Mouse (Mus musculus): Measurements from ENCODE around the gene Tapbp. TPM values are rescaled to one million over a fixed set of nuclear protein-coding genes. Genes with fewer than 3 reads are reported as not detected.

The Tapbp gene
- polyA plus RNA-seq, 1 experiment from 2014 or later, result 26.6 TPM

DNA sequence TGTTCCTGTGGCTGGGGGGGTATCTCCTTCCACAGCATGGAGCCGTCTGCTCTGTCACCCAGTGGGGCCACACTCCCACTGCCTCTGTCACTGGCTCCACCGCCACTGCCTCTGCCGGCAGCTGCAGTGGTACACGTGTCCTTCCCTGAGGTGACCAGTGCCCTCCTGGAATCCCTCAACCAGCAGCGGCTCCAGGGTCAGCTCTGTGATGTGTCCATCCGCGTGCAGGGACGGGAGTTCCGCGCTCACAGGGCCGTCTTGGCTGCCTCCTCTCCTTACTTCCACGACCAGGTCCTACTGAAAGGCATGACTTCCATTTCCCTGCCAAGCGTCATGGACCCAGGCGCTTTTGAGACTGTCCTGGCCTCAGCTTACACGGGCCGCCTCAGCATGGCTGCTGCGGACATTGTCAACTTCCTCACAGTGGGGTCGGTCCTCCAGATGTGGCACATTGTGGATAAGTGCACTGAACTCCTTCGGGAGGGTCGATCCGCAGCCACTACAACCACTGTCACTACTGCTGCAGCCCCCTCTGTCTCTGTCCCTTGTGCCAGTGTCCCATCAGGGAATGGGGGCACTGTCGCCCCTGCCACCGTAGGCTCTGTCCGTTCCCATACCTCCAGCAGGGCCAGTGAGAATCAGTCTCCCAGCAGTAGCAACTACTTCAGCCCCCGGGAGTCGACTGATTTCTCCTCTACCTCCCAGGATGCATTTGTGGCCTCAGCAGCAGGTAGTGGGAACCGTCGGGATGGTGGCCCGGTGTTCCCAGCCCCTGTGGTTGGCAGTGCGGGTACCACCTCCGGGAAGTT lies 1.4 kb downstream of the Tapbp start:
- ATAC-seq (ENCODE audit: insufficient number of reproducible peaks, insufficient read depth, low FRiP score, low TSS enrichment, low read depth), result no peak
- peak overlapping the region; percentile 81; the same call in 1 of the 2 replicates for H3K27ac ChIP-seq
- H3K4me2 ChIP-seq, result peak overlapping the region; percentile 66
- peak overlapping the region; percentile 64 for H3K9ac ChIP-seq
- WGBS, result 77% methylated on average over 31 of the region's 31 CpGs
- H3K36me3 ChIP-seq, result peaks cover 43% of the 10 kb centered on the region
- peaks cover 52% of the 10 kb centered on the region for H3K4me1 ChIP-seq
- H3K9me3 ChIP-seq, result no peaks in the 10 kb centered on the region
- no peaks in the 10 kb centered on the region for H3K27me3 ChIP-seq
- peak overlapping the region; percentile 53 for H3K4me3 ChIP-seq

DNA sequence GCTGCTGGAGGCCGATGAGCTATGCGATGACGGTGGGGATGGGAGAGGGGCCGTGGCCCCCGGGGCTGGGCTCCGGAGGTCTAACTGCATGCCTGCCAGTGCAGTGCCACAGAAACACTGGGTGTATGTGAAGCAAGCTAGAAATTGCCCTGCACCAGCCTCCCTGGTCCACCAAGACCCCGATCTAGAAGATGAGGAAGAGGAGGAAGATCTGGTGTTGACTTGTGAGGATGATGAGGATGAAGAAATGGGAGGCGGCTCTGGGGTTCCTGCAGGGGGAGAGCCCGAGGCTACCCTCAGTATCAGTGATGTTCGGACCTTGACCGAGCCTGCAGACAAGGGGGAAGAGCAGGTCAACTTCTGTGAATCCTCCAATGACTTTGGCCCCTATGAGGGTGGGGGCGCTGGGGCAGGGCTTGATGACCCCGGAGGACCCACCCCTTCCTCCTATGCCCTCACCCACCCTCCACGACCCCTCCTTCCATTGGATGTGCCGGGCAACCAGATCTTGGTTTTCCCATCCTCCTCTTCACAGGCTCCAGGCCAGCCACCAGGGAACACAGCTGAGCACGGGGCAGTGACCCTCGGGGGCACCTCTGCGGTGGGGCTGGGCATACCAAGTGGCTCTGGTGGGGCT lies 2.1 kb downstream of the Tapbp start:
- peaks cover 37% of the 10 kb centered on the region for H3K36me3 ChIP-seq
- WGBS, result 85% methylated on average over 18 of the region's 18 CpGs
- peak overlapping the region; percentile 9; the same call in 1 of the 2 replicates for H3K4me3 ChIP-seq

DNA sequence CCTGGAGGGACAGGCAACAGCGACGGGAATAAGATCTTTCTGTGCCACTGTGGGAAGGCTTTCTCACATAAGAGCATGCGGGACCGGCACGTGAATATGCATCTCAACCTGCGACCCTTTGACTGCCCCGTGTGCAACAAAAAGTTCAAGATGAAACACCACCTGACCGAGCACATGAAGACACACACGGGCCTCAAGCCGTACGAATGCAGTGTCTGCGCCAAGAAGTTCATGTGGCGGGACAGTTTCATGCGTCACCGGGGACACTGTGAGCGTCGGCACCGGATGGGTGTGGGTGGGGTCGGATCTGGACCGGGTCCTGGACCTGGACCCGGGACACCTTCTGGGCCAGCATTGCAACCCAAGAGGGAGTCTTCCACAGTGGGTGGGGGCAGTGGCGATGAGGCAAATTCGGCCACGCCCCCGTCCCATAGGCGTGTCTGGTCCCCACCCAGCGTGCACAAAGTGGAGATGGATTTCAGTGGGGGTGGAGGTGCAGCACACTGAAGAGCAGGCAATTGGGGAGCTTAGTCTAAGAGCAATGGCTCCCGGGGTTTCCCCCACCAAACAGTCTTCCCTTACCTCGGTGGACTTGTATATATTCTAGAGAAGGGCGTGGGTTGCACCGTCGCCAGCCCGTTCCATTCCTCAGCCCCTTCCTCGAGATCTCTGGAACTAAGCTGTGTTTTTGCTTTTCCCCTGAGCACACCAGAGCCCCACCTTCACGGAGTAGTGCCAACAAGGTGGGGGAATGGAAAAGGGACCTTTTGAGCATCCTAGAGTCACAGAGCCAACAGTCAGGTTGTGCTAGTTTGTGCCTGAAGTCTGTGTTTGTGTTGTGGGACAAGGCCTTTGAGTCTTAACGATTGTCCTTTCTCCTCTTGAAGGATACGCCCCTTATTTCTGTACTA lies 2.8 kb downstream of the Tapbp start:
- H3K27ac ChIP-seq, result no peak overlapping the region
- no peak for ATAC-seq (ENCODE audit: insufficient number of reproducible peaks, insufficient read depth, low FRiP score, low TSS enrichment, low read depth)
- H3K9ac ChIP-seq, result no peak overlapping the region
- WGBS, result 61% methylated on average over 37 of the region's 37 CpGs
- H3K36me3 ChIP-seq, result peaks cover 30% of the 10 kb centered on the region
- peaks cover 48% of the 10 kb centered on the region for H3K4me1 ChIP-seq
- H3K27me3 ChIP-seq, result no peaks in the 10 kb centered on the region
- H3K4me2 ChIP-seq, result peak overlapping the region; percentile 99
- peak overlapping the region; percentile 68 for H3K4me3 ChIP-seq
- H3K9me3 ChIP-seq, result no peaks in the 10 kb centered on the region

More for the DNA sequence above, 2.1 kb downstream of the Tapbp start:
- H3K27me3 ChIP-seq, result no peaks in the 10 kb centered on the region
- H3K4me1 ChIP-seq, result peaks cover 48% of the 10 kb centered on the region
- H3K9me3 ChIP-seq, result no peaks in the 10 kb centered on the region
- H3K4me2 ChIP-seq, result peak overlapping the region; percentile 99; the same call in 1 of the 2 replicates
- no peak overlapping the region for H3K9ac ChIP-seq
- H3K27ac ChIP-seq, result no peak overlapping the region
- ATAC-seq (ENCODE audit: insufficient number of reproducible peaks, insufficient read depth, low FRiP score, low TSS enrichment, low read depth), result no peak

DNA sequence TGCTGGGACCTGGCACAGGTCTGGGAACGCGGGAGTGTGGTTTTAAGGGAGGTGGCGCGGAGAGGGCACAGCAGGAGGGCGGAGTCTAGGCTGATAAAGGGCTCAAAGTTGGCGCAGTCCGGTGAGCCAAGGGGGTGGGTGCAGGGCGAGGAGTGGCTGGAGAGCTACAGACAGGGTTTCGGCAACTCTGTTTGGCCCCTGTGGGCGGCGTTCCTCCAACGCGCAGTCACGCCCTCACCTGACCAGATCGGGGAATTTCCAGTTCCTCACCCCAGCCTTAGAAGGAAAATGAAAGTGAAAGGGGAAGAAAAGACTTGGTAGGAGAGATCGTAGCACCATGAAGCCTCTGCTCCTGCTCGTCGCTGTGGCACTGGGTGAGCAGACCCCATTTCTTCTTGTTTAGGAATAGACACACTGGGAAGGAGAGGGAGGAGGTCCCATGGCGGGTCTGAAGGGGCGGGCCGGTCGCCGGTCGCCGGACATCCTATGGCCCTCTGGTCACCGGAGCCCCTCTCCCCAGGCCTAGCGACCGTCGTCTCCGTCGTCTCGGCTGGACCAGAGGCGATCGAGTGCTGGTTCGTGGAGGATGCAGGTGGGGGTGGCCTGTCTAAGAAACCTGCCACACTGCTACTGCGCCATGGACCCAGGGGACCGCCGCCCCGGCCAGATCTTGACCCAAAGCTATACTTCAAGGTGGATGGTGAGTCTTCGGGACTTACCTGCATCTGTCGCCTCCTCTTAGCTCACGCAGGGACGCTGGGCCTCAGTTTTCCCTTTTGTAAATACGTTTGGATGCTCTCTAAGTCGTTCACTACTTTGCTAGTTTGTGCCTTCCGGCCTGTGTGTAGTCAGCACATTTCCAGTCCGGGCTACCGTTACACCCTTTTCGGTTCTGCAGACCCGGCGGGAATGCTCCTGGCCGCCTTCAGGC lies 3.9 kb downstream of the Tapbp start:
- H3K27ac ChIP-seq, result peak overlapping the region; percentile 69
- peaks cover 19% of the 10 kb centered on the region for H3K36me3 ChIP-seq
- ATAC-seq (ENCODE audit: insufficient number of reproducible peaks, insufficient read depth, low FRiP score, low TSS enrichment, low read depth), result no peak
- H3K9ac ChIP-seq, result peak overlapping the region; percentile 78
- H3K4me3 ChIP-seq, result peak overlapping the region; percentile 68
- WGBS, result under 1% methylated on average over 52 of the region's 52 CpGs
- peak overlapping the region; percentile 99 for H3K4me2 ChIP-seq
- no peaks in the 10 kb centered on the region for H3K27me3 ChIP-seq
- H3K4me1 ChIP-seq, result peaks cover 48% of the 10 kb centered on the region
- H3K9me3 ChIP-seq, result no peaks in the 10 kb centered on the region

DNA sequence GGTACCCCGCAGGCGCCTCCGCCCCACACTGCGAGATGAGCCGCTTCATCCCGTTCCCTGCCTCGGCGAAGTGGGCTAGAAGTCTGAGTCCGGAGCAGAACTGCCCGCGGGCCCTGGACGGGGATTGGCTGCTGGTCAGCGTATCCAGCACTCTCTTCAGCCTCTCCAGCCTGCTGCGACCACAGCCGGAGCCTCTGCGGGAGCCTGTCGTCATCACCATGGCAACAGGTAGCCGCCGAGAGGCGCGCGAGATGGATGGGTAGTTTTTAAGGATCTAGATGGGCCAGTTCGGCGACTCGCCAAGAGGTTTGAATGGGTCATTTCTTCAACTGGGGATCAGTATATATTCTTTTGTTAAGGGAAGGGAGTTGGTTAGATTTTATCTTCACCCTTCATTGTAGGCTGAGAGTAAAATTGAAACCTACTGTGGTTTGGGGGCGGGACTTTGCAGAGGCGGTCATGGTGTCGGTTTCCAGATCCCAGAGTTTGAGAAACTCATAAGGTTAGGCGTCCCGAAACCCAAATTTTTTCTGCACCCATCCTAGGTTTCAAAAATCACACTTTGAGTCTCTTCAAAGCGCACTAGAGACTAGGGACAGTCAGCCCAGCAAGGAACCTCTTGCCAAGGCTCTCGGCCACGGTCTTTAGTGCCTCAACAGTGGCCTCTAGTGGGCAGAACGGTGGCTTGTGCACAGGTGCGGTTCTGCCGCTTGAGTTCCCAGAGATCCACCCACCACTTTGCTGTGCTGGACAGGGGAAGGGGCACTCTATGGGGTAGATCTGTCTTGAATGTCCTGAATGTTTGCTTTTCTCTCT lies 4.8 kb downstream of the Tapbp start:
- no peaks in the 10 kb centered on the region for H3K27me3 ChIP-seq
- H3K4me2 ChIP-seq, result peak overlapping the region; percentile 99
- H3K9ac ChIP-seq, result peak overlapping the region; percentile 78
- under 1% methylated on average over 36 of the region's 36 CpGs for WGBS
- no peaks in the 10 kb centered on the region for H3K9me3 ChIP-seq
- H3K4me1 ChIP-seq, result peaks cover 40% of the 10 kb centered on the region
- 0 out of 2 replicates have a peak overlapping the region, but pooled peaks have one; percentile 69 for H3K27ac ChIP-seq
- H3K36me3 ChIP-seq, result peaks cover 22% of the 10 kb centered on the region
- no peak for ATAC-seq (ENCODE audit: insufficient number of reproducible peaks, insufficient read depth, low FRiP score, low TSS enrichment, low read depth)
- H3K4me3 ChIP-seq, result peak overlapping the region; percentile 68

DNA sequence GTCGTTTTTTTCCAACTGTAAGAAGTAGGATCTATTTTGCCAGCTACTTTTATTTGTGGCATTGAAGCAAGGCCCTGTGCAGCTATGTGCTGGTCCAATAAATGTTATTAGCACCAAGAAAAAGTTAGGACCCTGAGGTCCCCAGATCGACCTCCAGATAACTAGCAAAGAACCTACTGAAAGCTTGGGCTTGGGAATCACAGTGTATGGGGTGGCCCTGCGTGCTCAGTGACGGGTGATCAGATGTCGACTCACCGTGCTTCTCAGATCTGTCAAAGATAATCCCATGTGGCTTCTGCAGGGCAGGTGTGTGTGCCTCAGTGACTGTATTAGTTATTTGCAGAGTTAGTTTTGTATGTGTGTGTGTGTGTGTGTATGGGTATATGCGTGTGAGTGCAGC lies 5.7 kb downstream of the Tapbp start:
- Histone ChIP-seq H3K4me3 (peak overlapping the region; percentile 68; the same call in 1 of the 2 replicates), H3K9me3 (no peaks in the 10 kb centered on the region), H3K27me3 (no peaks in the 10 kb centered on the region), H3K4me1 (peaks cover 39% of the 10 kb centered on the region), H3K4me2 (no peak overlapping the region), H3K9ac (0 out of 2 replicates have a peak overlapping the region, but pooled peaks have one; percentile 21), H3K36me3 (peaks cover 31% of the 10 kb centered on the region), H3K27ac (no peak overlapping the region)
- ATAC-seq (ENCODE audit: insufficient number of reproducible peaks, insufficient read depth, low FRiP score, low TSS enrichment, low read depth), result no peak
- 80% methylated on average over 7 of the region's 7 CpGs for WGBS

DNA sequence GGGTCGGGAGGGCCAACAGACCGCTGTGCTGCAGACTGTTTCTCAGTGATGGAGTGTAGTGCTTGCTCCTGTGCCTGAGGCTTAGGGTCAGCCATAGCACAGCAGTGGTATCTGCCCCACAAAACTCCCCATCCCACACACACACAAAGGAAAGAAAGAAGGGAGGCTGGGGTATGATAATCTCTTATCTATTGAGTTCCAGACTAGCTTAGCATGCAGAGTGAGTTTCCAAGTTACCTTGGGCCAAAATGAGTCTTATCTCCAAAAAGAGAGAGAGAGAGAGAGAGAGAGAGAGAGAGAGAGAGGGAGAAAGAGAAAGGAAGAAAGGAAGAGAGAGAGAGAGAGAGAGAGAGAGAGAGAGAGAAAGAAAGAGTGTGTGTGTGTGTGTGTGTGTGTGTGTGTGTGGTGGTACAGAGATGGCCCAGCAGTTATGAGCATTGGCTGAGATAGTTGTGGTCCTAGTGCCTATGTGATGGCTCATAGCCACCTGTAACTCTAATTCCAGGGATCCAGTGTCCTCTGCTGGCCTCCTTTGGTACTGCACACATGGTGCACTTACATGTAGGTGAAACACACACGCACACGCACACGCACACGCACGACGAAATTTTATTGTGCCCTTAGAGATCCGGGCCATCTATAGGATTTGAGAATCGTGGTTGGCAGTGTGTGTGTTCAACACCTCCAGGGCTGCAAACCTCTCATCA lies 9.0 kb downstream of the Tapbp start:
- 0 out of 2 replicates have a peak overlapping the region, but pooled peaks have one; percentile 16 for H3K9ac ChIP-seq
- H3K27me3 ChIP-seq, result no peaks in the 10 kb centered on the region
- H3K4me1 ChIP-seq, result peaks cover 21% of the 10 kb centered on the region
- H3K27ac ChIP-seq, result no peak overlapping the region
- ATAC-seq (ENCODE audit: insufficient number of reproducible peaks, insufficient read depth, low FRiP score, low TSS enrichment, low read depth), result no peak
- H3K4me2 ChIP-seq, result no peak overlapping the region
- H3K9me3 ChIP-seq, result no peaks in the 10 kb centered on the region
- WGBS, result 84% methylated on average over 10 of the region's 10 CpGs
- peaks cover 28% of the 10 kb centered on the region for H3K36me3 ChIP-seq
- H3K4me3 ChIP-seq, result no peak overlapping the region

DNA sequence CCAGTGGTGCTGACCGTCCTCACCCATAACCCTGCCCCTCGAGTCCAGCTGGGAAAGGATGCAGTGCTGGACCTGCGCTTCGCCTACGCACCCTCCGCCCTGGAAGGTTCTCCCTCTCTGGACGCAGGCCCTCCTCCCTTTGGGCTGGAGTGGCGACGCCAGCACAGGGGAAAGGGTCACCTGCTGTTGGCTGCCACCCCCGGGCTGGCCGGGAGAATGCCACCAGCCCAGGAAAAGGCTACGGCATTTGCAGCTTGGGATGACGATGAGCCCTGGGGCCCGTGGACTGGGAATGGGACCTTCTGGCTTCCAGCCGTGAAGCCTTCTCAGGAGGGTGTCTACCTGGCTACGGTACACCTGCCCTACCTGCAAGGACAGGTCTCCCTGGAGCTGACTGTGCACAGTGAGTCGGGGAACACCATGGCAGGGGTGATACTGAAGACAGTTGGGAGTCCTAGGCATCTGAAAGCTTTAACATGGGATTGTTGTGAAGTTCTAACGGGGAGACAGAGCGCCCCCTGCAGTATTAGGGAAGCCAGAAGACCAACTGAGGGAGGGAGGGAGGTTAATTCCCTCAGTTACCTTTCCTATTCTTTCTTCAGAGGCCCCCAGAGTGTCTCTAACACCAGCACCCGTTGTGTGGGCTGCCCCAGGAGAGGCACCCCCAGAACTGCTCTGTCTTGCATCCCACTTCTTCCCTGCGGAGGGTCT lies 9.9 kb downstream of the Tapbp start:
- peaks cover 28% of the 10 kb centered on the region for H3K36me3 ChIP-seq
- no peak overlapping the region for H3K9ac ChIP-seq
- no peak for ATAC-seq (ENCODE audit: insufficient number of reproducible peaks, insufficient read depth, low FRiP score, low TSS enrichment, low read depth)
- H3K4me2 ChIP-seq, result no peak overlapping the region
- no peak overlapping the region for H3K27ac ChIP-seq
- H3K9me3 ChIP-seq, result no peaks in the 10 kb centered on the region
- H3K27me3 ChIP-seq, result no peaks in the 10 kb centered on the region
- peaks cover 15% of the 10 kb centered on the region for H3K4me1 ChIP-seq
- 82% methylated on average over 21 of the region's 21 CpGs for WGBS
- no peak overlapping the region for H3K4me3 ChIP-seq

DNA sequence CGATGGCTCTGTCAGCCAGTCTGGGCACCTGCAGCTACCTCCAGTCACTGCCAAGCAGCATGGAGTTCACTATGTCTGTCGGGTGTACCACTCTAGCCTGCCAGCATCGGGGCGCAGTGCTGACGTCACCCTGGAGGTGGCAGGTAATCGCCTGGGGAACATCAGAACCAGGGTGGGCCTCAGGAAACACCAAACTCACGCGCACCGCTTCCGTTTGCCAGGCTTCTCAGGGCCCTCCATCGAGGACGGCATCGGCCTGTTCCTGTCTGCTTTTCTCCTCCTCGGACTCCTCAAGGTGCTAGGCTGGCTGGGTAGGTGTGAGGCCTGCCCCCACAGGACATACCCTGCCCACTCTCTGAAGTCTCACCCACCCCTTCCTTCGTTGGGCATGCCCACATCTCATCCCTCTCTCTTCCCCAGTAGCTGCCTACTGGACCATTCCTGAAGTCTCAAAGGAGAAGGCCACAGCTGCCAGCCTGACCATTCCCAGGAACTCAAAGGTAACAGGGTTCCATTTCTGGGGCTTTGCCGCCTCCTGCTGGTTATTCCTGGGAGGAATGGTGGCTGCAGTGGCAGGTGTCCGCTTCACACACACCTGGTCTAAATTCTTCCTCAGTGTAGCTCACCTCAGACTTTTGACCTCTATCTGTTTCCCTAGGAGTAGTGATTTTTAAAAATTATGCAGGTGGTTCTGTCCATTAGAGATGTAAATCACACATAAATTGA lies 10.7 kb downstream of the Tapbp start:
- Histone ChIP-seq H3K4me2 (no peak overlapping the region), H3K4me1 (peaks cover 16% of the 10 kb centered on the region), H3K4me3 (no peak overlapping the region), H3K9ac (no peak overlapping the region), H3K27ac (no peak overlapping the region), H3K9me3 (no peaks in the 10 kb centered on the region), H3K27me3 (no peaks in the 10 kb centered on the region), H3K36me3 (peaks cover 28% of the 10 kb centered on the region)
- WGBS, result 76% methylated on average over 17 of the region's 17 CpGs
- ATAC-seq (ENCODE audit: insufficient number of reproducible peaks, insufficient read depth, low FRiP score, low TSS enrichment, low read depth), result no peak

All from embryonic facial prominence, embryonic 13.5 days (tissue).